Mouse (Mus musculus) thymus, adult 2 months (tissue): ENCODE results near the gene Lgi2.

ENCODE experiments used
- CTCF ChIP-seq: fragments of 200-500 bp; IDR thresholded peaks from 2 replicates; pipeline ENCODE4 v1.5.1; 2012; ENCODE audit warnings: mild to moderate bottlenecking, control low read depth, low read length, moderate library complexity, borderline replicate concordance; ENCODE audit not compliant: control insufficient read depth, poor library complexity, insufficient read depth; ENCODE audit errors: extremely low read depth
- POLR2A ChIP-seq: fragments of 200-500 bp; IDR thresholded peaks from 2 replicates; pipeline ENCODE4 v1.6.1; 2012; ENCODE audit warnings: mild to moderate bottlenecking, low read length, control low read depth, moderate library complexity; ENCODE audit not compliant: control insufficient read depth, poor library complexity, insufficient read depth; ENCODE audit errors: extremely low read depth

DNA sequence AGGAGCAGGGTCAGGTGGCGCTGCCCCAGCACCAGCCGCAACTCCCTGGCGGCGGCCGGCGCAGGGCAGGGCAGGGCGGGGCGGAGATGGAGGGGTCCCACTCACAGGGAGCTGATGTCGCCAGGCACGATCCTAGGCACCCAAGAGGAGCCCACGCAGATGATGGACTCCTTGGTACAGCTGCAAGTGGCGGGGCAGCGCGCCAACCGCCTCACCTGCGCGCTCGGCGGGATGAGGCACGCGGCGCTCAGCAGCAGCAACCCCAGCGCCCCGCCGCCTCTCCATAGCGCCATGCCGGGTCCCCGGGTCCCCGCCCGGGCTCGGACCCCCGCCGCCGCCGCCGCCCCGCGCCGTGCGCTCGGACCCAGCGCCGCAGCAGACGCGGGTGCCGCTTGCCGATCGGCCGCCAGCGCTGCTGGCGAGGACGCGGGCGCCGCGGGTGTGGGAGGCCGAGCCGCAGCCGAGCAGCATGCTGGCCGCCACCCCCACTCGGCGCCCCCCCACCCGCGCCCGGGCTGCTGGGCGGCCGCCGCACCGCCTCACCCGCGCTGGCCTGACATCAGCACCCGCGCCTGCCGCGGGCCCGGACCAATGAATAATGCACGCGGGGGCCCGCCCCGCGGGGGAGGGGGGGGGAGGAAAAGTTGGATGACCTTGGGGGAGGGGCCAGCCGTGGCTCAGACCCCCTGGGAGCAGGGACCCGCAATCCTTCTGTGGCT, at the start of gene Lgi2:
- TF ChIP-seq CTCF (no peak), POLR2A (no peak)
